Mouse (Mus musculus) embryonic facial prominence, embryonic 15.5 days (tissue): ENCODE results near the gene Poldip3. TPM values are rescaled to one million over a fixed set of nuclear protein-coding genes. Genes with fewer than 3 reads are reported as not detected.

Experiments
- ATAC-seq: fragments of 200-750 bp; cut with Nextera tagmentation; 2 replicates; pipeline ENCODE4 v1.8.0; 2017; ENCODE audit warnings: low read depth, moderate TSS enrichment; ENCODE audit not compliant: insufficient number of reproducible peaks, low FRiP score, low TSS enrichment
- H3K27ac ChIP-seq: fragments of 300-500 bp; sonication (generic); replicated peaks from 2 replicates; pipeline ENCODE4 v1.5.1; 2015; ENCODE audit warnings: mild to moderate bottlenecking, inconsistent platforms
- H3K27me3 ChIP-seq: fragments of 300-500 bp; sonication (generic); 2 replicates; pipeline ENCODE4 v1.6.1; 2015; ENCODE audit warnings: inconsistent platforms
- H3K36me3 ChIP-seq: fragments of 300-500 bp; sonication (generic); 2 replicates; pipeline ENCODE4 v1.6.1; 2015; ENCODE audit warnings: mild to moderate bottlenecking, inconsistent platforms
- H3K4me1 ChIP-seq: fragments of 300-500 bp; sonication (generic); 2 replicates; pipeline ENCODE4 v1.6.1; 2015; ENCODE audit warnings: inconsistent platforms
- H3K4me2 ChIP-seq: fragments of 300-500 bp; sonication (generic); replicated peaks from 2 replicates; pipeline ENCODE4 v1.6.1; 2015; ENCODE audit warnings: mild to moderate bottlenecking, inconsistent platforms
- H3K4me3 ChIP-seq: fragments of 300-500 bp; sonication (generic); replicated peaks from 2 replicates; pipeline ENCODE4 v1.5.1; 2015; ENCODE audit warnings: mild to moderate bottlenecking, inconsistent platforms
- H3K9ac ChIP-seq: fragments of 300-500 bp; sonication (generic); 2 replicates; pipeline ENCODE4 v1.6.1; 2015; ENCODE audit warnings: inconsistent platforms
- H3K9me3 ChIP-seq: fragments of 300-500 bp; sonication (generic); replicated peaks from 2 replicates; pipeline ENCODE4 v1.6.1; 2016; ENCODE audit warnings: inconsistent platforms
- WGBS: fragments of 180-500 bp; shearing (Covaris S2); methylation state at CpG from one replicate; pipeline ENCODE4 v1.1.7; 2015; 5-methylcytosine and 5-hydroxymethylcytosine counted together
- polyA plus RNA-seq: library from polyadenylated mRNA; unstranded; fragments of >200 nt; fragmentation: Nextera tagmentation; extraction: Ambion mirVana; gene quantifications from 2 replicates; pipeline ENCODE4 v1.2.1, GENCODE M21; 2015

Gene Poldip3
- polyA plus RNA-seq, 1 experiment from 2014 or later: 147 TPM

- Histone ChIP-seq H3K4me3 (no peak overlapping the region), H3K9ac (no peak overlapping the region), H3K9me3 (no peaks in the 10 kb centered on the region), H3K4me2 (no peak overlapping the region), H3K27me3 (no peaks in the 10 kb centered on the region), H3K27ac (0 out of 2 replicates have a peak overlapping the region, but pooled peaks have one; percentile 39), H3K36me3 (peaks cover 51% of the 10 kb centered on the region), H3K4me1 (peaks cover 30% of the 10 kb centered on the region)
- WGBS: 79% methylated on average over 11 of the region's 11 CpGs
- ATAC-seq: no peak
Measured at GRCm38 (mm10) chr15:83162818-83163485, 13.8 kb upstream of the Poldip3 start.

GRCm38 (mm10) chr15:83162001-83162400 is 12.8 kb upstream of the Poldip3 start:
- Histone ChIP-seq H3K9me3 (no peaks in the 10 kb centered on the region), H3K27me3 (no peaks in the 10 kb centered on the region), H3K4me2 (no peak overlapping the region), H3K9ac (no peak overlapping the region), H3K36me3 (peaks cover 60% of the 10 kb centered on the region), H3K27ac (no peak overlapping the region), H3K4me3 (no peak overlapping the region), H3K4me1 (peaks cover 28% of the 10 kb centered on the region)
- 91% methylated on average over 4 of the region's 4 CpGs for WGBS
- no peak for ATAC-seq

GRCm38 (mm10) chr15:83161062-83161748 is 12.0 kb upstream of the Poldip3 start:
- no peak overlapping the region for H3K9ac ChIP-seq
- no peaks in the 10 kb centered on the region for H3K27me3 ChIP-seq
- no peak for ATAC-seq
- 40% methylated on average over 10 of the region's 10 CpGs for WGBS
- no peak overlapping the region for H3K4me2 ChIP-seq
- H3K36me3 ChIP-seq: peaks cover 67% of the 10 kb centered on the region
- peaks cover 22% of the 10 kb centered on the region for H3K4me1 ChIP-seq
- H3K9me3 ChIP-seq: no peaks in the 10 kb centered on the region
- no peak overlapping the region for H3K4me3 ChIP-seq
- H3K27ac ChIP-seq: no peak overlapping the region

- no peak overlapping the region for H3K9ac ChIP-seq
- ATAC-seq: no peak
- no peak overlapping the region for H3K4me2 ChIP-seq
- H3K4me3 ChIP-seq: no peak overlapping the region
- H3K27me3 ChIP-seq: no peaks in the 10 kb centered on the region
- H3K9me3 ChIP-seq: no peaks in the 10 kb centered on the region
- H3K4me1 ChIP-seq: peaks cover 16% of the 10 kb centered on the region
- peaks cover 70% of the 10 kb centered on the region for H3K36me3 ChIP-seq
- 96% methylated on average over 4 of the region's 4 CpGs for WGBS
- H3K27ac ChIP-seq: no peak overlapping the region
Measured at GRCm38 (mm10) chr15:83160561-83160960, 11.4 kb upstream of the Poldip3 start.

GRCm38 (mm10) chr15:83159823-83160222 is 10.6 kb upstream of the Poldip3 start:
- Histone ChIP-seq H3K9ac (no peak overlapping the region), H3K27ac (no peak overlapping the region), H3K4me1 (peaks cover 11% of the 10 kb centered on the region), H3K4me2 (no peak overlapping the region), H3K4me3 (no peak overlapping the region), H3K36me3 (peaks cover 71% of the 10 kb centered on the region), H3K27me3 (no peaks in the 10 kb centered on the region), H3K9me3 (no peaks in the 10 kb centered on the region)
- ATAC-seq: no peak
- WGBS: 93% methylated on average over 9 of the region's 9 CpGs

GRCm38 (mm10) chr15:83158587-83159160 is 9.5 kb upstream of the Poldip3 start:
- no peak overlapping the region for H3K4me2 ChIP-seq
- H3K4me1 ChIP-seq: 0 out of 2 replicates have a peak, but pooled peaks cover 9% of the 10 kb centered on the region
- H3K4me3 ChIP-seq: no peak overlapping the region
- ATAC-seq: no peak
- H3K9ac ChIP-seq: no peak overlapping the region
- H3K27ac ChIP-seq: no peak overlapping the region
- peaks cover 77% of the 10 kb centered on the region for H3K36me3 ChIP-seq
- no peaks in the 10 kb centered on the region for H3K27me3 ChIP-seq
- H3K9me3 ChIP-seq: no peaks in the 10 kb centered on the region
- WGBS: 92% methylated on average over 7 of the region's 7 CpGs

- 97% methylated on average over 6 of the region's 6 CpGs for WGBS
- H3K27ac ChIP-seq: peak overlapping the region; percentile 44; the same call in 1 of the 2 replicates
- H3K9me3 ChIP-seq: no peaks in the 10 kb centered on the region
- no peak for ATAC-seq
- no peaks in the 10 kb centered on the region for H3K27me3 ChIP-seq
- peaks cover 80% of the 10 kb centered on the region for H3K36me3 ChIP-seq
- 0 out of 2 replicates have a peak, but pooled peaks cover 9% of the 10 kb centered on the region for H3K4me1 ChIP-seq
- H3K4me2 ChIP-seq: no peak overlapping the region
- no peak overlapping the region for H3K4me3 ChIP-seq
- no peak overlapping the region for H3K9ac ChIP-seq
Measured at GRCm38 (mm10) chr15:83157667-83158064, 8.5 kb upstream of the Poldip3 start.

- ATAC-seq: no peak
- peaks cover 75% of the 10 kb centered on the region for H3K36me3 ChIP-seq
- 0 out of 2 replicates have a peak, but pooled peaks cover 9% of the 10 kb centered on the region for H3K4me1 ChIP-seq
- 76% methylated on average over 11 of the region's 11 CpGs for WGBS
- H3K27ac ChIP-seq: peak overlapping the region; percentile 44; the same call in 1 of the 2 replicates
- no peak overlapping the region for H3K4me3 ChIP-seq
- no peaks in the 10 kb centered on the region for H3K27me3 ChIP-seq
- H3K4me2 ChIP-seq: no peak overlapping the region
- H3K9me3 ChIP-seq: no peaks in the 10 kb centered on the region
- H3K9ac ChIP-seq: no peak overlapping the region
Measured at GRCm38 (mm10) chr15:83156929-83157666, 7.9 kb upstream of the Poldip3 start.

GRCm38 (mm10) chr15:83155672-83156419 is 6.7 kb upstream of the Poldip3 start:
- no peak overlapping the region for H3K4me2 ChIP-seq
- 0 out of 2 replicates have a peak, but pooled peaks cover 9% of the 10 kb centered on the region for H3K4me1 ChIP-seq
- H3K27me3 ChIP-seq: no peaks in the 10 kb centered on the region
- no peak overlapping the region for H3K4me3 ChIP-seq
- WGBS: 47% methylated on average over 6 of the region's 6 CpGs
- no peaks in the 10 kb centered on the region for H3K9me3 ChIP-seq
- H3K9ac ChIP-seq: no peak overlapping the region
- H3K27ac ChIP-seq: peak overlapping the region; percentile 44; the same call in 1 of the 2 replicates
- peaks cover 64% of the 10 kb centered on the region for H3K36me3 ChIP-seq
- no peak for ATAC-seq

GRCm38 (mm10) chr15:83154309-83154708 is 5.1 kb upstream of the Poldip3 start:
- Histone ChIP-seq H3K9me3 (no peaks in the 10 kb centered on the region), H3K9ac (no peak overlapping the region), H3K4me2 (no peak overlapping the region), H3K4me1 (peaks cover 13% of the 10 kb centered on the region; the same call in 1 of the 2 replicates), H3K27me3 (no peaks in the 10 kb centered on the region), H3K36me3 (peaks cover 50% of the 10 kb centered on the region), H3K4me3 (no peak overlapping the region), H3K27ac (no peak overlapping the region)
- ATAC-seq: no peak
- 91% methylated on average over 7 of the region's 7 CpGs for WGBS
